Comparison of ENCODE assay signal across 8 mouse cellular contexts in genomic region chr11:75254252-75254912, GRCm38 (mm10).
A peak's percentile ranks its signal among the peaks of the same experiment; 100 is the strongest.
DNase-seq lines count a peak whose midpoint lies in the region; ATAC-seq lines count a peak whose summit lies in the region.

No protein-coding gene starts in this region.

- H3K4me2 ChIP-seq in forebrain, embryonic 12.5 days, result no peak overlapping the region

- 58% methylated on average over 13 of the region's 13 CpGs for WGBS in heart, embryonic 10.5 days
- 75% methylated on average over 13 of the region's 13 CpGs for WGBS in forebrain, embryonic 12.5 days

- no peaks in the 10 kb centered on the region for H3K36me3 ChIP-seq in heart, embryonic 10.5 days
- H3K36me3 ChIP-seq in forebrain, embryonic 12.5 days (replicated peaks), result no peaks in the 10 kb centered on the region

- H3K9ac ChIP-seq in forebrain, embryonic 12.5 days, result no peak overlapping the region

- no peaks in the 10 kb centered on the region for H3K4me1 ChIP-seq in brown adipose tissue, adult 24 weeks (ENCODE audit: control insufficient read depth, insufficient read depth, insufficient read length, low read length)
- H3K4me1 ChIP-seq in heart, embryonic 10.5 days, result peaks cover 63% of the 10 kb centered on the region
- peaks cover 3% of the 10 kb centered on the region; the same call in 1 of the 2 replicates for H3K4me1 ChIP-seq in forebrain, embryonic 12.5 days

- H3K27me3 ChIP-seq in heart, embryonic 10.5 days (ENCODE audit: insufficient read depth, poor library complexity, severe bottlenecking), result no peaks in the 10 kb centered on the region
- peaks cover 8% of the 10 kb centered on the region for H3K27me3 ChIP-seq in forebrain, embryonic 12.5 days

- no peak overlapping the region for H3K4me3 ChIP-seq in brown adipose tissue, adult 24 weeks (ENCODE audit: insufficient read depth, low read depth, low read length)
- H3K4me3 ChIP-seq in heart, embryonic 10.5 days, result 0 out of 2 replicates have a peak overlapping the region, but pooled peaks have one; percentile 8
- H3K4me3 ChIP-seq in forebrain, embryonic 12.5 days (replicated peaks), result no peak overlapping the region

- H3K9me3 ChIP-seq in heart, embryonic 10.5 days, result no peaks in the 10 kb centered on the region
- no peaks in the 10 kb centered on the region for H3K9me3 ChIP-seq in forebrain, embryonic 12.5 days

- ATAC-seq in forebrain, embryonic 12.5 days (ENCODE audit: low FRiP score), result no peak

- H3K27ac ChIP-seq in brown adipose tissue, adult 24 weeks (replicated peaks; ENCODE audit: low read depth, low read length), result peak overlapping the region; percentile 44; the same call in 1 of the 2 replicates
- peak overlapping the region; percentile 60 for H3K27ac ChIP-seq in heart, embryonic 10.5 days
- no peak overlapping the region for H3K27ac ChIP-seq in forebrain, embryonic 12.5 days

- DNase-seq in layer of hippocampus, adult 9-11 months, result peak; percentile 71
- no peak for DNase-seq in layer of hippocampus, adult 11-12 months (ENCODE audit: low spot score)
- no peak for DNase-seq in heart, embryonic 10.5 days (ENCODE audit: low spot score)
- peak; percentile 64 to 70 for DNase-seq in kidney, postnatal 36 days
- peak; percentile 72 to 79 for DNase-seq in lung, postnatal 4 days
- DNase-seq in testis, postnatal 14 days (ENCODE audit: low spot score), result peak; percentile 61

Comparison
In these comparisons a context has a peak if more than half of its experiments do, and no peak if none do; other contexts are left out.
1. DNase-seq: peak in layer of hippocampus, adult 9-11 months (single experiment), kidney, postnatal 36 days (2 of 2), lung, postnatal 4 days (2 of 2) and testis, postnatal 14 days (single experiment); none in layer of hippocampus, adult 11-12 months (single experiment) and heart, embryonic 10.5 days (single experiment).